Mouse (Mus musculus): ENCODE data around the gene Dlx5. TPM values are rescaled to one million over a fixed set of nuclear protein-coding genes. Genes with fewer than 3 reads are reported as not detected.
A peak's percentile ranks its signal among the peaks of the same experiment; 100 is the strongest.

Gene Dlx5
- polyA plus RNA-seq, 1 experiment from 2014 or later: 0.47 TPM

- Histone ChIP-seq H3K36me3 (ENCODE audit: insufficient read depth, low read length) (no peaks in the 10 kb centered on the region), H3K9ac (replicated peaks; ENCODE audit: low read length) (no peak overlapping the region), H3K4me1 (ENCODE audit: insufficient read depth, low read length) (peaks cover 26% of the 10 kb centered on the region), H3K27me3 (ENCODE audit: insufficient read depth, low read length) (peaks cover 91% of the 10 kb centered on the region), H3K4me3 (ENCODE audit: low read length) (no peak overlapping the region), H3K9me3 (ENCODE audit: low read length) (no peaks in the 10 kb centered on the region), H3K27ac (ENCODE audit: low read length) (no peak overlapping the region), H3K4me2 (replicated peaks; ENCODE audit: low read depth, low read length) (peak overlapping the region; percentile 29; the same call in 1 of the 2 replicates)
- WGBS: under 1% methylated on average over 21 of the region's 21 CpGs
- no peak for ATAC-seq (ENCODE audit: low FRiP score, low TSS enrichment)
Measured at GRCm38 (mm10) chr6:6861086-6861797, 20.6 kb downstream of the Dlx5 start.

DNA sequence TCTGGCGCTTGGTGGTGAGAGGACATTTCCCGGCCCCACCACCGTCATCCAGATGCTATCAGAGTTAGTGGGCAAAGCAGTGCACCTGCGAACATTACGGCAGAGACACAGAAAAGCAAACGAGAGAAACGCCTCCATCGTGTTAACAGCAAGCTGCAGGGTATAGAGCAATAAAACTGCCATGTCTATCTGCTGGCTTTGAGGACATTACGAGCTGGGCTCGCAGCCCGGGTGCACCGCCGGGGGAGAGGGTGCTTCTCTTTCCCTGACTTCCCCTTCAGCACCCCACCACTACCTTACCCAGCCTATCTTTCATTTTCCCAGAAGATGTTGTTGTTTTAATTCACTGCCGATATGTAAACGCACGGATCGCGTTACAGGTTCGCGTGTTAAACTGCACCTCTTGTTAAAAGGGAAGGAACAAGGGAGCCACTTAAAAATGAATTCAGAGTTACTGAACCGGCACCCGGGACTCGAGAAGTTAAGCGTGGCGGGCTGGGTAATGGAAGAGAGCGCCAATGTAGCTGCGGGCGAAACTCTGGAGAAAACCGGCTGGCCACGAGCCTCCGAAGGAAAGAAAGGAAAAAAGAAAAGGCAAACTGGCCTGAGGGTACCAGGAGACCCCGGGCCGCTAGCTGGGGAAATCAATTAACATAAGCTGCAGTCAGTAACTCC, 21.3 kb downstream of the Dlx5 start:
- under 1% methylated on average over 33 of the region's 33 CpGs for WGBS
- no peak for ATAC-seq (ENCODE audit: low FRiP score, low TSS enrichment)
- Histone ChIP-seq H3K4me2 (replicated peaks; ENCODE audit: low read depth, low read length) (peak overlapping the region; percentile 29), H3K27me3 (ENCODE audit: insufficient read depth, low read length) (peaks cover 91% of the 10 kb centered on the region), H3K4me3 (ENCODE audit: low read length) (peak overlapping the region; percentile 15), H3K9ac (replicated peaks; ENCODE audit: low read length) (no peak overlapping the region), H3K36me3 (ENCODE audit: insufficient read depth, low read length) (no peaks in the 10 kb centered on the region), H3K4me1 (ENCODE audit: insufficient read depth, low read length) (peaks cover 26% of the 10 kb centered on the region), H3K27ac (ENCODE audit: low read length) (no peak overlapping the region), H3K9me3 (ENCODE audit: low read length) (no peaks in the 10 kb centered on the region)

DNA sequence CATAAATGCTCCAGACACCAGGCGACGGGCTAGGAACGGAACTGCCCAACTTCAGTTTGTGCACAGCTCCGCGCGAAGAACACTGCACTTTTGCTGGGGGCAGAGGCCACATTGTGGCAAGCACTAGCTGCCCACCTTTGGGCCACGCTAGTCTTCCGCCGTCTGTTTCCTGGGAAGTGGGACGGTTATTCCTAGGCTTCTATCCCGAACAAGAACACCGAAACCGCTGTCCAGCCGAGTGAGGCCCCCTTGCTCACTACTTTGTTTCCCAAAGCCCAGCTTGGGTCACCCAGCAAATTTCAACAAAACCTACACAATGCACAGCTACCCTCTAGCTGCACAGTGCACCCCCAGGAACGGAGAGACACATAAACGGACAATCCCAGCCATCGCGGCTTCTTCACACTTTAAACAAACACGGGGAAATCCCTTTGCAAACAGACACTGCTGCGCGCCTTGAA, 21.9 kb downstream of the Dlx5 start:
- Histone ChIP-seq H3K9me3 (ENCODE audit: low read length) (no peaks in the 10 kb centered on the region), H3K27ac (ENCODE audit: low read length) (no peak overlapping the region), H3K4me3 (ENCODE audit: low read length) (peak overlapping the region; percentile 15; the same call in 1 of the 2 replicates), H3K4me2 (replicated peaks; ENCODE audit: low read depth, low read length) (no peak overlapping the region), H3K27me3 (ENCODE audit: insufficient read depth, low read length) (peaks cover 91% of the 10 kb centered on the region), H3K9ac (replicated peaks; ENCODE audit: low read length) (no peak overlapping the region), H3K4me1 (ENCODE audit: insufficient read depth, low read length) (peaks cover 26% of the 10 kb centered on the region), H3K36me3 (ENCODE audit: insufficient read depth, low read length) (no peaks in the 10 kb centered on the region)
- ATAC-seq (ENCODE audit: low FRiP score, low TSS enrichment): no peak
- under 1% methylated on average over 21 of the region's 21 CpGs for WGBS

GRCm38 (mm10) chr6:6859111-6859949, 22.6 kb downstream of the Dlx5 start:
- Histone ChIP-seq H3K36me3 (ENCODE audit: insufficient read depth, low read length) (no peaks in the 10 kb centered on the region), H3K27me3 (ENCODE audit: insufficient read depth, low read length) (peaks cover 92% of the 10 kb centered on the region), H3K4me3 (ENCODE audit: low read length) (peak overlapping the region; percentile 15; the same call in 1 of the 2 replicates), H3K4me1 (ENCODE audit: insufficient read depth, low read length) (peaks cover 26% of the 10 kb centered on the region), H3K9me3 (ENCODE audit: low read length) (no peaks in the 10 kb centered on the region), H3K4me2 (replicated peaks; ENCODE audit: low read depth, low read length) (no peak overlapping the region), H3K27ac (ENCODE audit: low read length) (no peak overlapping the region), H3K9ac (replicated peaks; ENCODE audit: low read length) (no peak overlapping the region)
- WGBS: 2% methylated on average over 19 of the region's 19 CpGs
- no peak for ATAC-seq (ENCODE audit: low FRiP score, low TSS enrichment)

DNA sequence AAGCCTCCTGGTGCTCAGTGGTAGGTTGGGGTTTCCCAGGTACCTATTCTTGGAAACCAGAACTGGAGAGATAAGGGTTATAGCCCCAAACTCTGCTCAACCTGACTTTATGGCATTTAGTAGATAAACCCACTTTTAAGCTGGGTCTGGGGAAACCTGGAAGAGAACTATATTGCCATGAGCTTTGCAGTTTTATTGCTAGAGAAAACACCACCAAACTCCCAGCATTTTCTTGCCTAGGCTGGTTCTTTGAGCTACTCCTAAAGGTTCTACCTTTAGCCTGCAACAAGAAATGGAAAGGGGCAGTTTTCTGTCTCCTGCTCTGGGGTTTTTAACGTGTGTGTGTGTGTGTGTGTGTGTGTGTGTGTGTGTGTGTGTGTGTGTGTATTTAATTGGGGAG, 23.3 kb downstream of the Dlx5 start:
- Histone ChIP-seq H3K36me3 (ENCODE audit: insufficient read depth, low read length) (no peaks in the 10 kb centered on the region), H3K27ac (ENCODE audit: low read length) (no peak overlapping the region), H3K4me1 (ENCODE audit: insufficient read depth, low read length) (peaks cover 21% of the 10 kb centered on the region), H3K4me3 (ENCODE audit: low read length) (no peak overlapping the region), H3K9me3 (ENCODE audit: low read length) (no peaks in the 10 kb centered on the region), H3K9ac (replicated peaks; ENCODE audit: low read length) (no peak overlapping the region), H3K27me3 (ENCODE audit: insufficient read depth, low read length) (peaks cover 91% of the 10 kb centered on the region), H3K4me2 (replicated peaks; ENCODE audit: low read depth, low read length) (no peak overlapping the region)
- ATAC-seq (ENCODE audit: low FRiP score, low TSS enrichment): no peak
- WGBS: 0% methylated on average over 1 of the region's 1 CpGs

- Histone ChIP-seq H3K4me1 (ENCODE audit: insufficient read depth, low read length) (peaks cover 13% of the 10 kb centered on the region), H3K27me3 (ENCODE audit: insufficient read depth, low read length) (peaks cover 93% of the 10 kb centered on the region), H3K9me3 (ENCODE audit: low read length) (no peaks in the 10 kb centered on the region), H3K4me3 (ENCODE audit: low read length) (no peak overlapping the region), H3K27ac (ENCODE audit: low read length) (no peak overlapping the region), H3K9ac (replicated peaks; ENCODE audit: low read length) (no peak overlapping the region), H3K36me3 (ENCODE audit: insufficient read depth, low read length) (no peaks in the 10 kb centered on the region), H3K4me2 (replicated peaks; ENCODE audit: low read depth, low read length) (no peak overlapping the region)
- 15% methylated on average over 2 of the region's 2 CpGs for WGBS
- ATAC-seq (ENCODE audit: low FRiP score, low TSS enrichment): no peak
Measured at GRCm38 (mm10) chr6:6857766-6858165, 24.1 kb downstream of the Dlx5 start.

DNA sequence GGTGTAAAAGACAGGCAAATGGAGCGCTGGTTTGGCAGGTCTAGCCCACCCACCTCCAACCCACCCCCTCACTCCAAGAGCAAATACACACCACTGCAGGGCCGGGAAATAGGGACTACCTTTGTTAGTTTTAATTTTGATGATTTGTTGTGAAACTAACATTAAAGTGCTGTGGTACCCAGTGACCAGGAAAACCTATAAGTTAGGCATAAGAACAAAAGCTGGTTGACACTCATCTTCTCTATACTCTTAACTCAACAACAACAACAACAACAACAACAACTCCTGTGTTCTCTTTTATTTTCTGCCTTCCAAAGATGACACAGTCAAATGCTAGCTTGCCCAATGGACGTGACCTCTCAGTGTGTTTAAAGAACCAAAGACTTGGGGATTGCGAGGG, 25.0 kb downstream of the Dlx5 start:
- Histone ChIP-seq H3K36me3 (ENCODE audit: insufficient read depth, low read length) (no peaks in the 10 kb centered on the region), H3K27me3 (ENCODE audit: insufficient read depth, low read length) (peaks cover 94% of the 10 kb centered on the region), H3K9ac (replicated peaks; ENCODE audit: low read length) (no peak overlapping the region), H3K4me3 (ENCODE audit: low read length) (no peak overlapping the region), H3K27ac (ENCODE audit: low read length) (no peak overlapping the region), H3K4me1 (ENCODE audit: insufficient read depth, low read length) (peaks cover 10% of the 10 kb centered on the region), H3K4me2 (replicated peaks; ENCODE audit: low read depth, low read length) (no peak overlapping the region), H3K9me3 (ENCODE audit: low read length) (no peaks in the 10 kb centered on the region)
- ATAC-seq (ENCODE audit: low FRiP score, low TSS enrichment): no peak
- 2% methylated on average over 4 of the region's 4 CpGs for WGBS

GRCm38 (mm10) chr6:6856316-6856715, 25.6 kb downstream of the Dlx5 start:
- peaks cover 97% of the 10 kb centered on the region for H3K27me3 ChIP-seq (ENCODE audit: insufficient read depth, low read length)
- H3K4me2 ChIP-seq (replicated peaks; ENCODE audit: low read depth, low read length): no peak overlapping the region
- H3K9me3 ChIP-seq (ENCODE audit: low read length): no peaks in the 10 kb centered on the region
- no peak overlapping the region for H3K9ac ChIP-seq (replicated peaks; ENCODE audit: low read length)
- no peaks in the 10 kb centered on the region for H3K36me3 ChIP-seq (ENCODE audit: insufficient read depth, low read length)
- no peak overlapping the region for H3K4me3 ChIP-seq (ENCODE audit: low read length)
- WGBS: under 1% methylated on average over 20 of the region's 20 CpGs
- no peak for ATAC-seq (ENCODE audit: low FRiP score, low TSS enrichment)
- H3K27ac ChIP-seq (ENCODE audit: low read length): no peak overlapping the region
- H3K4me1 ChIP-seq (ENCODE audit: insufficient read depth, low read length): peaks cover 10% of the 10 kb centered on the region

GRCm38 (mm10) chr6:6855746-6856185, 26.1 kb downstream of the Dlx5 start:
- Histone ChIP-seq H3K4me3 (ENCODE audit: low read length) (no peak overlapping the region), H3K9ac (replicated peaks; ENCODE audit: low read length) (no peak overlapping the region), H3K27me3 (ENCODE audit: insufficient read depth, low read length) (peaks cover 97% of the 10 kb centered on the region), H3K36me3 (ENCODE audit: insufficient read depth, low read length) (no peaks in the 10 kb centered on the region), H3K4me2 (replicated peaks; ENCODE audit: low read depth, low read length) (no peak overlapping the region), H3K27ac (ENCODE audit: low read length) (no peak overlapping the region), H3K9me3 (ENCODE audit: low read length) (no peaks in the 10 kb centered on the region), H3K4me1 (ENCODE audit: insufficient read depth, low read length) (peaks cover 9% of the 10 kb centered on the region)
- under 1% methylated on average over 10 of the region's 10 CpGs for WGBS
- no peak for ATAC-seq (ENCODE audit: low FRiP score, low TSS enrichment)

Data from kidney, embryonic 16.5 days (tissue).